In genomic region chr17:35916297-35917142, GRCm38 (mm10) we compare ENCODE assay signal across 8 mouse cellular contexts. TPM values are rescaled to one million over a fixed set of nuclear protein-coding genes. Genes with fewer than 3 reads are reported as not detected.
DNase-seq lines count a peak whose midpoint lies in the region; ATAC-seq and TF ChIP-seq lines count a peak whose summit lies in the region.

Mrps18b (minus strand) TSS chr17:35916389.
Ppp1r10 (plus strand) TSS chr17:35916434.

- peak within 1 kb of the TSS; percentile 75 for H3K4me3 ChIP-seq in hindbrain, embryonic 13.5 days

- POLR2A ChIA-PET in Patski (lab: Charles Lee): interaction anchor here (0.6 to 1.4 kb wide), 3 partner anchors 19 to 753 kb away, joined by 4 to 7 read pairs (median 4); partner anchors contain the start of gene 2310061I04Rik

- DNase-seq in Patski (ENCODE audit: low read depth, low spot score): peak; percentile 98
- DNase-seq in cerebellum, postnatal 14 days: peak; percentile 98 to 99
- peak; percentile 99 for DNase-seq in frontal cortex, postnatal 14 days (ENCODE audit: low spot score in 2 of 2)
- DNase-seq in layer of hippocampus, postnatal 25 days (ENCODE audit: extremely low spot score in 1 of 2, low spot score in 1 of 2): peak; percentile 96 to 97
- peak; percentile 100 for DNase-seq in lung, postnatal 25 days (ENCODE audit: low spot score)
- DNase-seq in retina, embryonic 14.5 days (ENCODE audit: low spot score): peak; percentile 99
- DNase-seq in thymus, postnatal 4 days: peak; percentile 98

- H3K27ac ChIP-seq in hindbrain, embryonic 13.5 days: peak within 1 kb of the TSS; percentile 99

- CTCF ChIA-PET in Patski (lab: Charles Lee): interaction anchor here (1.1 to 1.6 kb wide), 4 partner anchors 11 to 87 kb away, joined by 3 to 6 read pairs (median 4); no protein-coding TSS in a partner anchor

- peak; percentile 86 for ATAC-seq in Patski
- ATAC-seq in hindbrain, embryonic 13.5 days (ENCODE audit: low FRiP score): peak; percentile 94

- under 1% methylated on average over 83 of the region's 83 CpGs for WGBS in hindbrain, embryonic 13.5 days

- H3K9me3 ChIP-seq in hindbrain, embryonic 13.5 days: no peaks in the 10 kb centered on the region

- H3K4me2 ChIP-seq in hindbrain, embryonic 13.5 days: peak within 1 kb of the TSS; percentile 83

- H3K36me3 ChIP-seq in hindbrain, embryonic 13.5 days: peaks cover 18% of the 10 kb centered on the region

- in situ Hi-C loops in Patski (cut with MboI; ENCODE audit: low pct_unique_long_range_greater_than_20kb): loop anchor here (5.0 to 25.0 kb wide), 2 partner anchors 79 to 1804 kb away; partner anchors contain the start of genes Brd2, H2-DMa and Tubb5

- H3K27me3 ChIP-seq in Patski: no peaks in the 10 kb centered on the region
- no peaks in the 10 kb centered on the region for H3K27me3 ChIP-seq in hindbrain, embryonic 13.5 days

- peak within 1 kb of the TSS; percentile 98 for H3K9ac ChIP-seq in hindbrain, embryonic 13.5 days

- peaks cover 33% of the 10 kb centered on the region for H3K4me1 ChIP-seq in hindbrain, embryonic 13.5 days (replicated peaks)

- no peak for TF ChIP-seq CTCF in Patski (IDR thresholded peaks at IDR 0.05)

RNA-seq across cellular contexts. Expression of gene Mrps18b, which starts in this region (rescaled TPM):
- 83.0 TPM for polyA plus RNA-seq in Patski (2021)
- polyA plus RNA-seq in hindbrain, embryonic 13.5 days (2015; fragmentation: Nextera tagmentation; extraction: Ambion mirVana): 46.8 and 54.7 TPM in 2 replicates
- total RNA-seq in layer of hippocampus, postnatal 25 days (2021): 10 to 100 TPM; 34.4 to 35.9 TPM

RNA-seq across cellular contexts. Expression of gene Ppp1r10, which starts in this region (rescaled TPM):
- polyA plus RNA-seq in Patski (2021): 41.2 TPM
- 46.0 and 47.2 TPM in 2 replicates for polyA plus RNA-seq in hindbrain, embryonic 13.5 days (2015; fragmentation: Nextera tagmentation; extraction: Ambion mirVana)
- 10 to 100 TPM; 69.9 to 81.9 TPM for total RNA-seq in layer of hippocampus, postnatal 25 days (2021)

Comparison
In these comparisons a context has a peak if more than half of its experiments do, and no peak if none do; other contexts are left out.
1. Peak in every context shown above with its lines: DNase-seq, ATAC-seq, H3K4me3 ChIP-seq and H3K27ac ChIP-seq.